Comparison of ENCODE assay signal across 21 mouse cellular contexts in the genomic region with DNA sequence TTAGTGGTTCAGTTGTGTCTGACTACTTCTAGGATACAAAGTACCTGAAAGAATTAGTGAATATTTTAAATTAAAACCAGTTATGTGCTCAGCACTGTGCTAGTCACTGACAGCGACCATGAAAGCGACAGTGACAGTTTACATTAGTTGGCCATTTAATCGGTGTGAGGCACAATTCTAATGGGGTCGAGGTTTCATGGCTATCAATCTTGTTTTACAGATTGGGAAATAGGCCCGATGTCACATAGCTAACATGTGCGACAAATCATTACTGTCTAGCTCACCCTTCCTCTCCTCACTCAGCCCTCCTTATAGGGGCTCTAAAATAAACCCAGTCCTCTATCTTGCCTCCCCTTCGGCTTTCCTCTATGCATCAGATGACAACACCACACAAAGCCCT. TPM values are rescaled to one million over a fixed set of nuclear protein-coding genes. Genes with fewer than 3 reads are reported as not detected.
A peak's percentile ranks its signal among the peaks of the same experiment; 100 is the strongest.
DNase-seq lines count a peak whose midpoint lies in the region; ATAC-seq and TF ChIP-seq lines count a peak whose summit lies in the region.
"Had no signal": no experiment of that assay in that cellular context is flagged by ENCODE, and none has a peak within 500 bp of the region (broad histone marks: within the 10 kb centered on the region; RNA-seq: fewer than 3 reads in every experiment).

No protein-coding gene starts in this region.

- H3K9me3 ChIP-seq in forebrain, embryonic 11.5 days (ENCODE audit: control insufficient read depth, low read length): no peaks in the 10 kb centered on the region
- no peaks in the 10 kb centered on the region for H3K9me3 ChIP-seq in forebrain, postnatal 0 days (ENCODE audit: low read length)
- H3K9me3 ChIP-seq in midbrain, embryonic 11.5 days (ENCODE audit: control insufficient read depth, low read length): no peaks in the 10 kb centered on the region
- H3K9me3 ChIP-seq in midbrain, embryonic 10.5 days (replicated peaks): no peaks in the 10 kb centered on the region
- H3K9me3 ChIP-seq in hindbrain, embryonic 16.5 days (ENCODE audit: control insufficient read depth, low read length): no peaks in the 10 kb centered on the region
- no peaks in the 10 kb centered on the region for H3K9me3 ChIP-seq in neural tube, embryonic 15.5 days (replicated peaks)
- H3K9me3 ChIP-seq in heart, embryonic 11.5 days (replicated peaks; ENCODE audit: control insufficient read depth, low read length): no peaks in the 10 kb centered on the region
- H3K9me3 ChIP-seq: embryonic facial prominence, embryonic 13.5 days; liver, embryonic 12.5 days had no signal

- 0 out of 2 replicates have a peak, but pooled peaks have one; percentile 49 for ATAC-seq in forebrain, embryonic 11.5 days (replicated peaks; ENCODE audit: low FRiP score)
- no peak for ATAC-seq in forebrain, postnatal 0 days
- ATAC-seq in midbrain, embryonic 11.5 days (ENCODE audit: low FRiP score): peak; percentile 72
- peak; percentile 37; the same call in 1 of the 2 replicates for ATAC-seq in hindbrain, embryonic 16.5 days
- peak; percentile 59; the same call in 1 of the 2 replicates for ATAC-seq in neural tube, embryonic 15.5 days (ENCODE audit: low FRiP score)
- ATAC-seq in heart, embryonic 11.5 days (replicated peaks; ENCODE audit: insufficient number of reproducible peaks, low FRiP score, low TSS enrichment): no peak
- ATAC-seq: liver, embryonic 12.5 days had no signal

- H3K4me2 ChIP-seq in forebrain, embryonic 11.5 days (ENCODE audit: low read depth, low read length, severe bottlenecking): no peak overlapping the region
- H3K4me2 ChIP-seq in forebrain, postnatal 0 days (ENCODE audit: low read depth): no peak overlapping the region
- H3K4me2 ChIP-seq in midbrain, embryonic 11.5 days: no peak overlapping the region
- no peak overlapping the region for H3K4me2 ChIP-seq in hindbrain, embryonic 16.5 days (ENCODE audit: low read length)
- H3K4me2 ChIP-seq in neural tube, embryonic 15.5 days: no peak overlapping the region
- no peak overlapping the region for H3K4me2 ChIP-seq in heart, embryonic 11.5 days
- H3K4me2 ChIP-seq: embryonic facial prominence, embryonic 13.5 days; liver, embryonic 12.5 days had no signal

- H3K27ac ChIP-seq in forebrain, embryonic 11.5 days (ENCODE audit: low read depth, low read length): no peak overlapping the region
- no peak overlapping the region for H3K27ac ChIP-seq in forebrain, postnatal 0 days (ENCODE audit: low read depth, low read length)
- peak overlapping the region; percentile 45 for H3K27ac ChIP-seq in midbrain, embryonic 11.5 days (ENCODE audit: low read depth, low read length)
- H3K27ac ChIP-seq in midbrain, embryonic 10.5 days (replicated peaks): no peak overlapping the region
- H3K27ac ChIP-seq in hindbrain, embryonic 16.5 days (ENCODE audit: low read depth, low read length): no peak overlapping the region
- H3K27ac ChIP-seq in neural tube, embryonic 15.5 days (replicated peaks): no peak overlapping the region
- no peak overlapping the region for H3K27ac ChIP-seq in heart, embryonic 11.5 days (ENCODE audit: low read depth, low read length)
- H3K27ac ChIP-seq: embryonic facial prominence, embryonic 13.5 days; liver, embryonic 12.5 days had no signal

- H3K27me3 ChIP-seq in forebrain, embryonic 11.5 days (ENCODE audit: control insufficient read depth, insufficient read depth, low read length): no peaks in the 10 kb centered on the region
- H3K27me3 ChIP-seq in forebrain, postnatal 0 days (ENCODE audit: insufficient read depth, low read length): no peaks in the 10 kb centered on the region
- no peaks in the 10 kb centered on the region for H3K27me3 ChIP-seq in midbrain, embryonic 11.5 days (ENCODE audit: control insufficient read depth, insufficient read depth, low read length)
- H3K27me3 ChIP-seq in midbrain, embryonic 10.5 days (ENCODE audit: low read depth, poor library complexity, severe bottlenecking): no peaks in the 10 kb centered on the region
- no peaks in the 10 kb centered on the region for H3K27me3 ChIP-seq in hindbrain, embryonic 16.5 days (replicated peaks; ENCODE audit: control insufficient read depth, insufficient read depth, low read length)
- no peaks in the 10 kb centered on the region for H3K27me3 ChIP-seq in neural tube, embryonic 15.5 days (replicated peaks)
- H3K27me3 ChIP-seq in heart, embryonic 11.5 days (ENCODE audit: control insufficient read depth, insufficient read depth, low read length): no peaks in the 10 kb centered on the region
- H3K27me3 ChIP-seq: CH12.LX; embryonic facial prominence, embryonic 13.5 days had no signal

- no peak overlapping the region for H3K4me3 ChIP-seq in forebrain, embryonic 11.5 days (ENCODE audit: low read depth, low read length)
- H3K4me3 ChIP-seq in forebrain, postnatal 0 days (ENCODE audit: low read depth, low read length): no peak overlapping the region
- no peak overlapping the region for H3K4me3 ChIP-seq in midbrain, embryonic 11.5 days (ENCODE audit: low read depth, low read length)
- no peak overlapping the region for H3K4me3 ChIP-seq in midbrain, embryonic 10.5 days
- H3K4me3 ChIP-seq in hindbrain, embryonic 16.5 days (ENCODE audit: low read length): no peak overlapping the region
- no peak overlapping the region for H3K4me3 ChIP-seq in neural tube, embryonic 15.5 days (replicated peaks)
- no peak overlapping the region for H3K4me3 ChIP-seq in heart, embryonic 11.5 days (ENCODE audit: low read depth, low read length)
- H3K4me3 ChIP-seq: embryonic facial prominence, embryonic 13.5 days; liver, embryonic 12.5 days had no signal

- no peak for TF ChIP-seq CTCF in forebrain, postnatal 0 days (IDR thresholded peaks at IDR 0.05; ENCODE audit: low read depth)

- H3K9ac ChIP-seq in forebrain, embryonic 11.5 days (ENCODE audit: low read length): no peak overlapping the region
- H3K9ac ChIP-seq in forebrain, postnatal 0 days: no peak overlapping the region
- H3K9ac ChIP-seq in midbrain, embryonic 11.5 days (ENCODE audit: low read length): no peak overlapping the region
- H3K9ac ChIP-seq in hindbrain, embryonic 16.5 days (ENCODE audit: low read depth, low read length): no peak overlapping the region
- H3K9ac ChIP-seq in neural tube, embryonic 15.5 days (replicated peaks): no peak overlapping the region
- H3K9ac ChIP-seq in heart, embryonic 11.5 days (ENCODE audit: low read depth, low read length): no peak overlapping the region
- H3K9ac ChIP-seq: embryonic facial prominence, embryonic 13.5 days; liver, embryonic 12.5 days had no signal

- 79% methylated on average over 7 of the region's 7 CpGs for WGBS in forebrain, embryonic 11.5 days
- 35% methylated on average over 7 of the region's 7 CpGs for WGBS in forebrain, postnatal 0 days
- 52% methylated on average over 7 of the region's 7 CpGs for WGBS in midbrain, embryonic 11.5 days
- WGBS in midbrain, embryonic 10.5 days: 85% methylated on average over 7 of the region's 7 CpGs
- WGBS in hindbrain, embryonic 16.5 days: 51% methylated on average over 7 of the region's 7 CpGs
- 29% methylated on average over 7 of the region's 7 CpGs for WGBS in neural tube, embryonic 15.5 days
- 74% methylated on average over 7 of the region's 7 CpGs for WGBS in heart, embryonic 11.5 days (ENCODE audit: insufficient replicate concordance)

- no peaks in the 10 kb centered on the region for H3K36me3 ChIP-seq in forebrain, embryonic 11.5 days (ENCODE audit: control insufficient read depth, insufficient read depth, low read length)
- no peaks in the 10 kb centered on the region for H3K36me3 ChIP-seq in forebrain, postnatal 0 days (ENCODE audit: insufficient read depth)
- no peaks in the 10 kb centered on the region for H3K36me3 ChIP-seq in midbrain, embryonic 11.5 days (ENCODE audit: control insufficient read depth, insufficient read depth, low read length)
- no peaks in the 10 kb centered on the region for H3K36me3 ChIP-seq in midbrain, embryonic 10.5 days
- H3K36me3 ChIP-seq in hindbrain, embryonic 16.5 days (ENCODE audit: control insufficient read depth, insufficient read depth, low read length): no peaks in the 10 kb centered on the region
- H3K36me3 ChIP-seq in neural tube, embryonic 15.5 days: no peaks in the 10 kb centered on the region
- H3K36me3 ChIP-seq in heart, embryonic 11.5 days (ENCODE audit: control insufficient read depth, insufficient read depth, low read length): no peaks in the 10 kb centered on the region
- H3K36me3 ChIP-seq: embryonic facial prominence, embryonic 13.5 days; liver, embryonic 12.5 days had no signal

- DNase-seq in forebrain, embryonic 11.5 days (ENCODE audit: low spot score): no peak
- no peak for DNase-seq in forebrain, postnatal 0 days
- DNase-seq in midbrain, embryonic 11.5 days (ENCODE audit: low spot score, missing footprints): no peak
- DNase-seq in midbrain, embryonic 10.5 days (ENCODE audit: low spot score): no peak
- DNase-seq in embryo, embryonic 10 days (ENCODE audit: low spot score): no peak
- DNase-seq: adrenal gland, postnatal 25 days; cerebellum, adult 2 months; heart, postnatal 4 days; kidney, adult 18-20 months; kidney, postnatal 25 days; layer of hippocampus, adult 9-11 months; lung, postnatal 36 days; thymus, postnatal 36 days had no signal

- peaks cover 4% of the 10 kb centered on the region; the same call in 1 of the 2 replicates for H3K4me1 ChIP-seq in forebrain, embryonic 11.5 days (replicated peaks; ENCODE audit: control insufficient read depth, insufficient read depth, low read length)
- H3K4me1 ChIP-seq in forebrain, postnatal 0 days (ENCODE audit: insufficient read depth): no peaks in the 10 kb centered on the region
- peaks cover 10% of the 10 kb centered on the region for H3K4me1 ChIP-seq in midbrain, embryonic 11.5 days (ENCODE audit: control insufficient read depth, insufficient read depth, low read length)
- H3K4me1 ChIP-seq in midbrain, embryonic 10.5 days: peaks cover 26% of the 10 kb centered on the region
- H3K4me1 ChIP-seq in hindbrain, embryonic 16.5 days (ENCODE audit: control insufficient read depth, insufficient read depth, low read depth, low read length): no peaks in the 10 kb centered on the region; the same call in 1 of the 2 replicates
- 0 out of 2 replicates have a peak, but pooled peaks cover 7% of the 10 kb centered on the region for H3K4me1 ChIP-seq in neural tube, embryonic 15.5 days
- H3K4me1 ChIP-seq in heart, embryonic 11.5 days (ENCODE audit: control insufficient read depth, insufficient read depth, low read length): no peaks in the 10 kb centered on the region; the same call in 1 of the 2 replicates
- H3K4me1 ChIP-seq: embryonic facial prominence, embryonic 13.5 days; liver, embryonic 12.5 days had no signal

RNA-seq across cellular contexts. Expression of gene Fam163a, which starts 11.5 kb away (rescaled TPM):
- 2.6 and 3.2 TPM in 2 replicates for polyA plus RNA-seq in forebrain, embryonic 11.5 days (2014; fragmentation: Nextera tagmentation; extraction: Ambion mirVana)
- total RNA-seq in forebrain, postnatal 0 days (2014; rRNA removed): 3.8 and 5.2 TPM in 2 replicates
- polyA plus RNA-seq in forebrain, postnatal 0 days (2015; fragmentation: Nextera tagmentation; extraction: Ambion mirVana): 4.8 and 6.9 TPM in 2 replicates
- polyA plus RNA-seq in midbrain, embryonic 11.5 days (2014; fragmentation: Nextera tagmentation; extraction: Ambion mirVana): 5.8 and 6.8 TPM in 2 replicates
- polyA plus RNA-seq in midbrain, embryonic 10.5 days (2016; fragmentation: Nextera tagmentation; extraction: Ambion mirVana): 4.5 and 7.2 TPM in 2 replicates
- 3.7 and 4.5 TPM in 2 replicates for polyA plus RNA-seq in hindbrain, embryonic 16.5 days (2015; fragmentation: Nextera tagmentation; extraction: Ambion mirVana)
- polyA plus RNA-seq in neural tube, embryonic 15.5 days (2015; fragmentation: Nextera tagmentation; extraction: Ambion mirVana): 5.2 and 5.6 TPM in 2 replicates
- polyA plus RNA-seq in heart, embryonic 11.5 days (2014; fragmentation: Nextera tagmentation; extraction: Ambion mirVana): 2.0 and 2.9 TPM in 2 replicates
- total RNA-seq: CH12.LX; common myeloid progenitor, adult 5-6 weeks had no signal
- polyA plus RNA-seq: gonadal fat pad, adult 2 months had no signal

Comparison
In these comparisons a context has a peak if more than half of its experiments do, and no peak if none do; other contexts are left out.
1. ATAC-seq: peak in forebrain, embryonic 11.5 days (single experiment), midbrain, embryonic 11.5 days (single experiment), hindbrain, embryonic 16.5 days (single experiment) and neural tube, embryonic 15.5 days (single experiment); none in forebrain, postnatal 0 days (single experiment) and heart, embryonic 11.5 days (single experiment).